Mouse (Mus musculus): ENCODE data around the gene Rfng.

The Rfng gene

DNA sequence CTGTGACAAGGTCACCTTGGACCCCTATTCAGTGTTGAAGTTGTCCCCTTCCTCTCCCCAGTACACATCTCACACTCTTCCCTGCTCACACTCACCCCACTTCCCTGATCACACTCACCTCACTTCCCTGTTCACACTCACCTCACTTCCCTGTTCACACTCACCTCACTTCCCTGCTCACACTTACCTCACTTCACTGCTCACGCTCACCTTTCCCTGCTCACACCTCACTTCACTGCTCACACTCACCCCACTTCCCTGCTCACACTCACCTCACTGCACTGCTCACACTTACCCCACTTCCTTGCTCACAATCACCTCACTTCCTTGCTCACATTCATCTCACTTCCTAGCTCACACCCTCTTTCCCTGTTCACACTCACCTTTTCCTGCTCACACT, 52.6 kb downstream of the Rfng start:
- TF ChIP-seq CTCF (conservative IDR thresholded peaks at IDR 0.05; ENCODE audit: low read length) (no peak), POU5F1 (IDR thresholded peaks at IDR 0.05; ENCODE audit: borderline replicate concordance, low read length) (no peak), NANOG (IDR thresholded peaks at IDR 0.05; ENCODE audit: borderline replicate concordance, low read length) (no peak)
- H3K27me3 ChIP-seq (ENCODE audit: insufficient read depth, low read length) = peaks cover 33% of the 10 kb centered on the region
- H3K9me3 ChIP-seq (ENCODE audit: low read length) = no peaks in the 10 kb centered on the region
- no peak overlapping the region for H3K4me3 ChIP-seq (replicated peaks; ENCODE audit: low read length)
- H3K36me3 ChIP-seq (ENCODE audit: insufficient read depth, low read length) = 0 out of 2 replicates have a peak, but pooled peaks cover under 1% of the 10 kb centered on the region
- H3K4me1 ChIP-seq (replicated peaks; ENCODE audit: low read depth, low read length) = peaks cover 52% of the 10 kb centered on the region
